In genomic region chr17:29054429-29054828, GRCm38 (mm10) we compare ENCODE assay signal across 2 mouse cellular contexts.
A peak's percentile ranks its signal among the peaks of the same experiment; 100 is the strongest.
TF ChIP-seq lines count a peak whose summit lies in the region.

No protein-coding gene starts in this region.

TF ChIP-seq in ES-E14, 5 proteins besides CTCF, POLR2A, EP300 and RAD21:
- TF ChIP-seq CHD2 (IDR thresholded peaks at IDR 0.05; ENCODE audit: low read depth, low read length) = no peak
- no peak for TF ChIP-seq ZNF384 (IDR thresholded peaks at IDR 0.05; ENCODE audit: low read depth, low read length)
- no peak for TF ChIP-seq HCFC1 (IDR thresholded peaks at IDR 0.05; ENCODE audit: borderline replicate concordance, insufficient read depth, low read length)
- no peak for TF ChIP-seq ZC3H11A (IDR thresholded peaks at IDR 0.05; ENCODE audit: borderline replicate concordance, low read depth, low read length)
- TF ChIP-seq MAFK (IDR thresholded peaks at IDR 0.05; ENCODE audit: insufficient read depth, low read depth, low read length) = no peak

TF ChIP-seq in myocyte, 11 proteins besides CTCF, POLR2A, EP300 and RAD21:
- TF ChIP-seq CEBPB (IDR thresholded peaks at IDR 0.05; ENCODE audit: insufficient read depth, poor library complexity, severe bottlenecking) (no peak), SRF (IDR thresholded peaks at IDR 0.05; ENCODE audit: control insufficient read depth, insufficient read length, low read depth) (no peak), POLR2AphosphoS2 (IDR thresholded peaks at IDR 0.05; ENCODE audit: insufficient read length, low read depth) (peak; percentile 87), TCF12 (IDR thresholded peaks at IDR 0.05; ENCODE audit: insufficient read depth, poor library complexity, severe bottlenecking) (no peak)
